Mouse (Mus musculus) C2C12 (cell line): ENCODE results near the gene Nrbf2.

Experiments
- CEBPB ChIP-seq: IDR thresholded peaks from one replicate; pipeline ENCODE4 v1.6.1; 2011; ENCODE audit warnings: low read depth, mild to moderate bottlenecking, control low read depth, moderate library complexity
- CTCF ChIP-seq: IDR thresholded peaks from one replicate; pipeline ENCODE4 v1.5.1; 2011; ENCODE audit not compliant: control insufficient read depth, insufficient read depth, insufficient read length
- MAX ChIP-seq: IDR thresholded peaks from one replicate; pipeline ENCODE4 v1.6.1; 2011; ENCODE audit warnings: mild to moderate bottlenecking, control low read depth

GRCm38 (mm10) chr10:67295938-67296466 lies 10.9 kb upstream of the Nrbf2 start:
- TF ChIP-seq MAX (no peak), CTCF (no peak), CEBPB (no peak)
